Mouse (Mus musculus) cortical plate, adult 2 months (tissue): ENCODE results near the gene Wipi1. TPM values are rescaled to one million over a fixed set of nuclear protein-coding genes. Genes with fewer than 3 reads are reported as not detected.

Experiments
- H3K27ac ChIP-seq: fragments of 200-500 bp; 2 replicates; pipeline ENCODE4 v1.5.1; 2012; ENCODE audit warnings: low read length, control low read depth, inconsistent platforms; ENCODE audit not compliant: insufficient read depth
- H3K4me1 ChIP-seq: fragments of 200-500 bp; 2 replicates; pipeline ENCODE4 v1.6.1; 2011; ENCODE audit warnings: low read length; ENCODE audit not compliant: control insufficient read depth, insufficient read depth
- H3K4me3 ChIP-seq: fragments of 200-500 bp; 2 replicates; pipeline ENCODE4 v1.5.1; 2011; ENCODE audit warnings: mild to moderate bottlenecking, low read length, control low read depth; ENCODE audit not compliant: insufficient read depth
- CTCF ChIP-seq: fragments of 200-500 bp; IDR thresholded peaks from 2 replicates; pipeline ENCODE4 v1.5.1; 2011; ENCODE audit warnings: mild to moderate bottlenecking, control low read depth, low read length; ENCODE audit not compliant: insufficient read depth; ENCODE audit errors: extremely low read depth
- POLR2A ChIP-seq: fragments of 200-500 bp; IDR thresholded peaks from 2 replicates; pipeline ENCODE4 v1.6.1; 2011; ENCODE audit warnings: mild to moderate bottlenecking, low read length, control low read depth; ENCODE audit not compliant: insufficient read depth; ENCODE audit errors: extremely low read depth
- polyA plus RNA-seq: library from polyadenylated mRNA; depleted of rRNA; stranded (reverse); fragments of >200 nt; gene quantifications from 2 replicates; pipeline ENCODE4 v1.2.3, GENCODE M21; 2012

Gene Wipi1
- polyA plus RNA-seq, 1 experiment = 20.2 TPM

GRCm38 (mm10) chr11:109607600-109607999, 4.2 kb downstream of the Wipi1 start:
- TF ChIP-seq CTCF (no peak), POLR2A (no peak)
- H3K4me1 ChIP-seq = peaks cover 6% of the 10 kb centered on the region; the same call in 1 of the 2 replicates
- H3K4me3 ChIP-seq = no peak overlapping the region
- no peak overlapping the region for H3K27ac ChIP-seq

GRCm38 (mm10) chr11:109598778-109599570, 12.8 kb downstream of the Wipi1 start:
- TF ChIP-seq POLR2A = no peak
- TF ChIP-seq CTCF = no peak
- no peaks in the 10 kb centered on the region for H3K4me1 ChIP-seq
- H3K27ac ChIP-seq = no peak overlapping the region
- H3K4me3 ChIP-seq = no peak overlapping the region

GRCm38 (mm10) chr11:109594761-109595160, 17.0 kb downstream of the Wipi1 start:
- Histone ChIP-seq H3K4me3 (no peak overlapping the region), H3K27ac (no peak overlapping the region), H3K4me1 (no peaks in the 10 kb centered on the region)
- TF ChIP-seq CTCF (no peak), POLR2A (no peak)

GRCm38 (mm10) chr11:109593200-109593981, 18.4 kb downstream of the Wipi1 start:
- no peaks in the 10 kb centered on the region for H3K4me1 ChIP-seq
- no peak overlapping the region for H3K4me3 ChIP-seq
- H3K27ac ChIP-seq = no peak overlapping the region
- no peak for TF ChIP-seq CTCF

GRCm38 (mm10) chr11:109591511-109591910, 20.3 kb downstream of the Wipi1 start:
- TF ChIP-seq POLR2A = no peak
- no peak for TF ChIP-seq CTCF

GRCm38 (mm10) chr11:109590012-109590411, 21.8 kb downstream of the Wipi1 start:
- Histone ChIP-seq H3K4me3 (no peak overlapping the region), H3K27ac (no peak overlapping the region), H3K4me1 (peaks cover 2% of the 10 kb centered on the region; the same call in 1 of the 2 replicates)
- TF ChIP-seq POLR2A (no peak), CTCF (no peak)

More at GRCm38 (mm10) chr11:109591511-109591910, 20.3 kb downstream of the Wipi1 start:
- Histone ChIP-seq H3K4me1 (no peaks in the 10 kb centered on the region), H3K4me3 (no peak overlapping the region), H3K27ac (no peak overlapping the region)

- no peak for TF ChIP-seq CTCF
- no peak for TF ChIP-seq POLR2A
- Histone ChIP-seq H3K4me3 (no peak overlapping the region), H3K4me1 (peaks cover 2% of the 10 kb centered on the region; the same call in 1 of the 2 replicates), H3K27ac (no peak overlapping the region)
Measured at GRCm38 (mm10) chr11:109587638-109588374, 24.0 kb downstream of the Wipi1 start.

- TF ChIP-seq POLR2A = no peak
- no peak for TF ChIP-seq CTCF
- Histone ChIP-seq H3K4me3 (no peak overlapping the region), H3K27ac (no peak overlapping the region), H3K4me1 (peaks cover 2% of the 10 kb centered on the region; the same call in 1 of the 2 replicates)
Measured at GRCm38 (mm10) chr11:109587019-109587418, 24.7 kb downstream of the Wipi1 start.

- H3K27ac ChIP-seq = no peak overlapping the region
- H3K4me3 ChIP-seq = no peak overlapping the region
- TF ChIP-seq POLR2A (no peak), CTCF (no peak)
- peaks cover 2% of the 10 kb centered on the region; the same call in 1 of the 2 replicates for H3K4me1 ChIP-seq
Measured at GRCm38 (mm10) chr11:109586424-109586823, 25.3 kb downstream of the Wipi1 start.
